Mouse (Mus musculus): Measurements from ENCODE around the gene Slc29a1.

DNA sequence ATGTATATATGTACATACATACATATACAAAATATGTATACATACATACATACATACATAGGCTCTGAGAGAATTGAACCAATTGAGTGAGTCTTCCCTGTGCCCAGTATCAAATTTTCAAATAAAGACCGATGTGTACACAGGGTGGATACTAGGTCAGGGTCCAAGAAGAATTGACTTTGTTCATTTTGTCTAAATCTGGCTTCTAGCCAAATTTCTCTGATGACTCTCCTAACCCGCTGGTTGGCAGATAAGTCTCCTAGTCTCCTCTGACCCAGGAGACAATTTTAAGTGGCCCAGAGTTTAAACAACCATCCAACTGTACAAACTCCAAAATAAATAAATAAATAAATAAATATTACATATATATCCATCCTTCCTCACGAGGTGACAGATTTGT lies 515 bp downstream of the Slc29a1 start:
- TF ChIP-seq CTCF (IDR thresholded peaks at IDR 0.05; ENCODE audit: borderline replicate concordance, extremely low read depth, insufficient read depth, insufficient read length) (no peak), POLR2A (IDR thresholded peaks at IDR 0.05; ENCODE audit: borderline replicate concordance, extremely low read depth, insufficient read depth, insufficient read length, poor library complexity, severe bottlenecking) (no peak)
